Mouse (Mus musculus): Measurements from ENCODE around the gene Zfp978.
"Not testable (repeated sequence)": the region's sequence is repeated elsewhere in the genome, so short reads cannot be mapped to it uniquely, and the experiment has no call there.

DNA sequence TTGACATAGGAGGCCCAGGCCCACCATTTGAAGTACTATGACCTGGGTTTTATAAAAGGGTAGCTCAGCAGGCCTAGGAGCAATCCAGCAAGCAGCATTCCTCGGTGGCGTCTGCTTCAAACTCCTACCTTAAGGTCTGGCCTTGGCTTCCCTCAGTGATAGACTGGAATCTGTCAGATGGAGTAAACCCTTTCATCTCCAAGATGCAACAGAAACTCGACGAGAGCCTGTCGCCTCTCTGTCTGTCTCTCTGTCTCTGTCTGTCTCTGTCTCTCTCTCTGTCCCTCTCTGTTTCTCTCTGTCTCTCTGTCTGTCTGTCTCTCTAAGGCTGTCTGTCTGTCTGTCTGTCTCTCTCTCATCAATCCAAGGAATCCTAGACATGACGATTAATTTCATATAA lies 42.4 kb downstream of the Zfp978 start:
- not testable (repeated sequence) for TF ChIP-seq CTCF (IDR thresholded peaks at IDR 0.05; ENCODE audit: control insufficient read depth, insufficient read depth, insufficient replicate concordance, low read depth, low read length); POLR2A (IDR thresholded peaks at IDR 0.05; ENCODE audit: control insufficient read depth, low read depth, low read length)
